Mouse (Mus musculus) bone marrow, adult 2 months (tissue): ENCODE measurements around the gene Rreb1. TPM values are rescaled to one million over a fixed set of nuclear protein-coding genes. Genes with fewer than 3 reads are reported as not detected.
A peak's percentile ranks its signal among the peaks of the same experiment; 100 is the strongest.

ENCODE experiments used
- H3K27ac ChIP-seq: fragments of 200-500 bp; 2 replicates; pipeline ENCODE4 v1.5.1; 2012; ENCODE audit warnings: low read depth, mild to moderate bottlenecking, control low read depth, inconsistent platforms, low read length; ENCODE audit not compliant: control insufficient read depth, poor library complexity, insufficient read depth
- H3K4me1 ChIP-seq: fragments of 200-500 bp; 2 replicates; pipeline ENCODE4 v1.6.1; 2011; ENCODE audit warnings: low read length; ENCODE audit not compliant: control insufficient read depth, insufficient read depth
- H3K4me3 ChIP-seq: fragments of 200-500 bp; replicated peaks from 2 replicates; pipeline ENCODE3; 2011; ENCODE audit warnings: mild to moderate bottlenecking, low read depth, low read length, control low read depth; ENCODE audit not compliant: control insufficient read depth
- CTCF ChIP-seq: fragments of 200-500 bp; IDR thresholded peaks from 2 replicates; pipeline ENCODE4 v1.5.1; 2011; ENCODE audit warnings: low read length, control low read depth; ENCODE audit not compliant: control insufficient read depth, insufficient read depth
- POLR2A ChIP-seq: fragments of 200-500 bp; IDR thresholded peaks from 2 replicates; pipeline ENCODE4 v1.6.1; 2011; ENCODE audit warnings: low read depth, mild to moderate bottlenecking, control low read depth, low read length, borderline replicate concordance; ENCODE audit not compliant: control insufficient read depth
- WGBS: fragments of 180-500 bp; shearing (Covaris S2); methylation state at CpG from one replicate; pipeline ENCODE4 v1.1.7; 2018; 5-methylcytosine and 5-hydroxymethylcytosine counted together
- polyA plus RNA-seq: library from polyadenylated mRNA; stranded (reverse); fragments of >200 nt; gene quantifications from 2 replicates; pipeline ENCODE4 v1.2.4, GENCODE M21; 2011; ENCODE audit warnings: low replicate concordance; ENCODE audit not compliant: missing spikeins, insufficient read depth, insufficient read length

Gene Rreb1
- polyA plus RNA-seq = 7.5 and 17.7 TPM in 2 replicates

GRCm38 (mm10) chr13:37778147-37778593 is at the start of gene Rreb1:
Gene Rreb1, plus strand, starts transcription at chr13:37778400.
- no peak for TF ChIP-seq CTCF
- peak; percentile 42; the same call in 1 of the 2 replicates for TF ChIP-seq POLR2A
- peak within 1 kb of the TSS; percentile 84 for H3K4me3 ChIP-seq
- WGBS = under 1% methylated on average over 37 of the region's 37 CpGs
- H3K4me1 ChIP-seq = no peaks in the 10 kb centered on the region; the same call in 1 of the 2 replicates
- peak within 1 kb of the TSS; percentile 62 for H3K27ac ChIP-seq

GRCm38 (mm10) chr13:37728551-37728950 is 49.6 kb upstream of the Rreb1 start:
- 93% methylated on average over 7 of the region's 7 CpGs for WGBS
- TF ChIP-seq CTCF = no peak
- TF ChIP-seq POLR2A = no peak
- Histone ChIP-seq H3K27ac (no peak overlapping the region), H3K4me1 (no peaks in the 10 kb centered on the region), H3K4me3 (no peak overlapping the region)

DNA sequence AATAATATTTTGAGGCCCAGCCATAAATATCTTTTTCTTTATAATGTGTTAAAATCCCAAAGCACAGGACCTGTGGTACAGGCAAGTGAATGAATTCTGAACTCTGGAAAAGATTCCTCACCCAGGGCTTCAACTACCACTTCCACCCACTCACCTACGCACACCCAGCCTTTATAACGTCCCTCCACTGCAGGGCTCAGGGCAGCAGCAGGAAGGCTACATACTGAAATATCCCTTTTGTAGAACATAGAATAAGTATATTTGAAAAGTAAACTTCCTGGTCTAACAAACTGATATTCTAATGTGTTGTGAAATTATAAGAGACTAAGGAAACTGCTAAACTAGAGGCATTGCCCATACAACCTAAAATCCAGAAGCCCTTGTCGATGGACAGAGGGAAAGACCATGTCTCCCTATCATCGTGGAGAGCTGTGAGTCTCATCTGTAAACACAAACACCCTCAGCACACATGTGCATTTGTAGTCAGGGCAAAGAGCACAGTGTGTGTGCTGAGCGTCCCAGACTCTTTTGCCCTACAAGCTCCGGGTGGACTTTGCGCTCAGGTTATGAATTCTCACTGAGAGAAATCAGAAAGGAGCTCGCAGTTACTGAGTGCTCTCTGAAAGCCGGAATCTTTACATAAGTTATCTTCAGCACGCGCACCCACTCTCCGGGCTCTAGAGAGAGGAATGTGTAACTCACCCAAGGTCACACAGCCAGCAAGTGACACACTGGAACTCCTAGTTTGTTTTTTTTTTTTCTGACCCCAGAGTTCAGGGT is 46.1 kb upstream of the Rreb1 start:
- Histone ChIP-seq H3K4me3 (no peak overlapping the region), H3K4me1 (no peaks in the 10 kb centered on the region), H3K27ac (no peak overlapping the region)
- WGBS = 87% methylated on average over 12 of the region's 12 CpGs
- no peak for TF ChIP-seq POLR2A
- TF ChIP-seq CTCF = no peak

GRCm38 (mm10) chr13:37734501-37734900 is 43.7 kb upstream of the Rreb1 start:
- Histone ChIP-seq H3K4me1 (no peaks in the 10 kb centered on the region; the same call in 1 of the 2 replicates), H3K27ac (no peak overlapping the region), H3K4me3 (no peak overlapping the region)
- 89% methylated on average over 11 of the region's 11 CpGs for WGBS
- no peak for TF ChIP-seq POLR2A
- no peak for TF ChIP-seq CTCF

DNA sequence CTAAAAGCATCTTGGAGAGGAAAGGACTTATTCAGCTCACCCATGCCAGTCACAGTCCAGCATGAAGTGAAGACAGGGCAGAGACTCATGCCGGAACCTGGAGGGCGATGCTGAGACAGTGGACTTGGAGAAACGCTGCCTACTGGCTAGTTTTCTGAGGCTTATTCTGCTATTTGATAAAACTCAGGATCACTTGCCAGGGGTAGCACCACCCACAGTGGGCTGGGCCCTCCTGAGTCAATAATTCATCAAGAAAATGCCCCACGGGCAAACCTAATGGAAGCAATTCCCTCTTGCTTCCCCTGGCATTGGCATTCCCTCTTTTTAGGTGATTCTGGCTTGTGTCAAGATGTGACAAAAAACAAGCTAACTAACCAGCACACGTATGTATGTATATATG is 38.1 kb upstream of the Rreb1 start:
- no peak overlapping the region for H3K27ac ChIP-seq
- WGBS = 67% methylated on average over 5 of the region's 5 CpGs
- peaks cover 1% of the 10 kb centered on the region; the same call in 1 of the 2 replicates for H3K4me1 ChIP-seq
- TF ChIP-seq POLR2A (no peak), CTCF (no peak)
- H3K4me3 ChIP-seq = no peak overlapping the region

GRCm38 (mm10) chr13:37740752-37741151 is 37.4 kb upstream of the Rreb1 start:
- WGBS = 4% methylated on average over 5 of the region's 5 CpGs
- peaks cover 1% of the 10 kb centered on the region; the same call in 1 of the 2 replicates for H3K4me1 ChIP-seq
- no peak overlapping the region for H3K4me3 ChIP-seq
- H3K27ac ChIP-seq = no peak overlapping the region
- TF ChIP-seq CTCF (no peak), POLR2A (no peak)

DNA sequence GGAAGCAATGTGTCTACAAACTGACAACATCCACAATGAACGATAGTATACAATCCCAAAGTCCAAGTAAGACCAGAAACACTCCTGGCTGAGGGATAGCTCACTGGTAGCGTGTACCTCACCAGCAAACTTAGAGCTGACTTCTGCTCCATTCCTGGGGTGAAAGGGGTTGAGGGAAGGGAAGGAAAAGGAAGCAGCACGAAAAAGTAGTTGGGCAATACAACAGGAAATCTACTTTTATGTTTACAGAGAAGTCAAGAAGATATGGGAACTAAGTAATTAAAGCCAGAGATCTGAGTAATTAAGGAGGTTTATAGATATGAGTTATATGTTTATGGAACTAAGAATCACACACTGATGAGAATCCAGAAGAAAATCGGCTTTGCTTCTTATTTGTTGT is 36.0 kb upstream of the Rreb1 start:
- H3K4me3 ChIP-seq = no peak overlapping the region
- no peak for TF ChIP-seq POLR2A
- no peak for TF ChIP-seq CTCF
- H3K4me1 ChIP-seq = peaks cover 1% of the 10 kb centered on the region; the same call in 1 of the 2 replicates
- 34% methylated on average over 4 of the region's 4 CpGs for WGBS
- H3K27ac ChIP-seq = no peak overlapping the region

GRCm38 (mm10) chr13:37747504-37747903 is 30.7 kb upstream of the Rreb1 start:
- H3K4me3 ChIP-seq = no peak overlapping the region
- no peak for TF ChIP-seq POLR2A
- no peak for TF ChIP-seq CTCF
- no peak overlapping the region for H3K27ac ChIP-seq
- WGBS = 84% methylated on average over 7 of the region's 7 CpGs
- peaks cover 5% of the 10 kb centered on the region for H3K4me1 ChIP-seq
